Mouse (Mus musculus) intestine, embryonic 15.5 days (tissue): ENCODE results near the gene Hoxb2. TPM values are rescaled to one million over a fixed set of nuclear protein-coding genes. Genes with fewer than 3 reads are reported as not detected.

ENCODE experiments used
- ATAC-seq: fragments of 200-750 bp; cut with Nextera tagmentation; 2 replicates; pipeline ENCODE4 v1.8.0; 2017; ENCODE audit warnings: moderate TSS enrichment, moderate library complexity
- H3K27ac ChIP-seq: fragments of 300-500 bp; sonication (generic); 2 replicates; pipeline ENCODE4 v1.5.1; 2015; ENCODE audit warnings: mild to moderate bottlenecking, inconsistent platforms
- H3K27me3 ChIP-seq: fragments of 300-500 bp; sonication (generic); replicated peaks from 2 replicates; pipeline ENCODE4 v1.6.1; 2015; ENCODE audit warnings: inconsistent platforms
- H3K36me3 ChIP-seq: fragments of 300-500 bp; sonication (generic); 2 replicates; pipeline ENCODE4 v1.6.1; 2015; ENCODE audit warnings: inconsistent platforms
- H3K4me1 ChIP-seq: fragments of 300-500 bp; sonication (generic); replicated peaks from 2 replicates; pipeline ENCODE4 v1.6.1; 2015; ENCODE audit warnings: inconsistent platforms
- H3K4me2 ChIP-seq: fragments of 300-500 bp; sonication (generic); replicated peaks from 2 replicates; pipeline ENCODE4 v1.6.1; 2015; ENCODE audit warnings: mild to moderate bottlenecking, inconsistent platforms
- H3K4me3 ChIP-seq: fragments of 300-500 bp; sonication (generic); replicated peaks from 2 replicates; pipeline ENCODE4 v1.5.1; 2015; ENCODE audit warnings: inconsistent platforms
- H3K9ac ChIP-seq: fragments of 300-500 bp; sonication (generic); 2 replicates; pipeline ENCODE4 v1.6.1; 2015; ENCODE audit warnings: inconsistent platforms
- H3K9me3 ChIP-seq: fragments of 300-500 bp; sonication (generic); 2 replicates; pipeline ENCODE4 v1.6.1; 2016; ENCODE audit warnings: inconsistent platforms
- WGBS: fragments of 180-500 bp; shearing (Covaris S2); methylation state at CpG from one replicate; pipeline ENCODE4 v1.1.7; 2015; 5-methylcytosine and 5-hydroxymethylcytosine counted together
- polyA plus RNA-seq: library from polyadenylated mRNA; unstranded; fragments of >200 nt; fragmentation: Nextera tagmentation; extraction: Ambion mirVana; gene quantifications from 2 replicates; pipeline ENCODE4 v1.2.1, GENCODE M21; 2015

The Hoxb2 gene
- polyA plus RNA-seq, 1 experiment from 2014 or later, result 19.8 TPM

DNA sequence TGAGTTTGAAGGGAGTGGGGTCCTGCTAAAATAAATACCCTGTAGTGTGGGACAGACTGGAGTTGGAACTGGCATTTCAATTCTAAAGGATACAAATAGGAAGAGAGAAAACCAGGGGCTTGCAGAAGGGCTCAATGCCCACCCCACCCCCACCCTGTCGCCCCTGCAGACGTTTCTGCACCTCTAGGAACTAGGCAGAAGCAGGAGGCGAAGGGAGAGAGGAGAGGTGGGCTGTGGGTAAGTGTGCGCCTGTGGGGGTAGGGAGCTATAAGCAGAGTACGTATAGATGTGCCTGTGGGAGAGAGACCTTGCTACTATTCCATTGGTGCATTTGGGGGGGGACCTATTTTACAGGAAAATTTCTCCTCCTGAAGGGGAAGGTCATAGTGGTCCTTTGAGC, 22.6 kb upstream of the Hoxb2 start:
- peaks cover 38% of the 10 kb centered on the region for H3K4me1 ChIP-seq
- H3K9ac ChIP-seq, result peak overlapping the region; percentile 11; the same call in 1 of the 2 replicates
- peaks cover 8% of the 10 kb centered on the region; the same call in 1 of the 2 replicates for H3K27me3 ChIP-seq
- WGBS, result 36% methylated on average over 5 of the region's 5 CpGs
- H3K27ac ChIP-seq, result peak overlapping the region; percentile 89
- peak overlapping the region; percentile 81 for H3K4me2 ChIP-seq
- H3K4me3 ChIP-seq, result no peak overlapping the region
- H3K36me3 ChIP-seq, result no peaks in the 10 kb centered on the region
- ATAC-seq, result no peak
- H3K9me3 ChIP-seq, result no peaks in the 10 kb centered on the region

DNA sequence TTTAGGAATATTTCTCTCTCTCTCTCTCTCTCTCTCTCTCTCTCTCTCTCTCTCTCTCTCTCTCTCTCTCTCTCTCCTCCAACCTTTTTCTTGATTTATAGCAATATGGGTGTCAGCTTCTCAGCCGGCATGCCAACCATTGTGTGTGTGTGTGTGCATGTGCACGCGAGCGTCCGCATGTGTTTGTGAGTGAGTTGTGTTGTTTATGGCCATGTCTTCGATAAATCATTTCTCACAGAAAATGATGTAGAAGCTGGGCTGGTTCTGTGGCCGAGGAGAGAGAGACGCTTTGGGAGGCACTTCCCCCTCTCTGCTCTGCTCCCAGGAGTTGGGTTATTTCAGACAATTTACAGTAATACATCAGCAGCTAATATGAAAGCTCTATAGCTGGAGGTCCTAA, 21.7 kb upstream of the Hoxb2 start:
- Histone ChIP-seq H3K27ac (0 out of 2 replicates have a peak overlapping the region, but pooled peaks have one; percentile 89), H3K9me3 (no peaks in the 10 kb centered on the region), H3K36me3 (no peaks in the 10 kb centered on the region), H3K9ac (no peak overlapping the region), H3K4me1 (peaks cover 46% of the 10 kb centered on the region), H3K4me2 (peak overlapping the region; percentile 81), H3K27me3 (peaks cover 8% of the 10 kb centered on the region; the same call in 1 of the 2 replicates), H3K4me3 (no peak overlapping the region)
- no peak for ATAC-seq
- WGBS, result 29% methylated on average over 8 of the region's 8 CpGs

DNA sequence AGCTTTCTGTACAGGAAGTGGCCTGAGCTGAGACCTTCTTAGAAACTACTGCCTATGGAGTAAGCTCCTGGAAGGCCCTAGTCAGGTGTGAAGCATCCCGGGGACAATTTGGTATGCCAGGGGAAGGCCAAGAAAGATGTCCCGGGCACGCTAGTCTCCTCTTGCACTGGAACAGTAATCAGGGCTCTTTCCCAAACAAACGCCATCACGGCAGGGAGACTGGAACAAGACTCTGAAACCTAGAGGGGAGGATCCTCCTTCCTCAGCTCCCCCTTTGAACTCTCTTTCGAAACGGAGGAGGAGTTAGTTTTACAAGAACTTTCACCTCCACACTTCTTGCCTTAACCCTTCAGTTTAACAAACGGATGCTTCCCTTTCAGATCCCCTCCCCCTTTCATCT, 18.2 kb upstream of the Hoxb2 start:
- Histone ChIP-seq H3K27me3 (peaks cover 6% of the 10 kb centered on the region; the same call in 1 of the 2 replicates), H3K4me2 (peak overlapping the region; percentile 72), H3K9ac (peak overlapping the region; percentile 66), H3K27ac (peak overlapping the region; percentile 92), H3K9me3 (no peaks in the 10 kb centered on the region), H3K4me1 (peaks cover 76% of the 10 kb centered on the region), H3K4me3 (peak overlapping the region; percentile 46), H3K36me3 (no peaks in the 10 kb centered on the region)
- WGBS, result 16% methylated on average over 8 of the region's 8 CpGs
- ATAC-seq, result no peak

DNA sequence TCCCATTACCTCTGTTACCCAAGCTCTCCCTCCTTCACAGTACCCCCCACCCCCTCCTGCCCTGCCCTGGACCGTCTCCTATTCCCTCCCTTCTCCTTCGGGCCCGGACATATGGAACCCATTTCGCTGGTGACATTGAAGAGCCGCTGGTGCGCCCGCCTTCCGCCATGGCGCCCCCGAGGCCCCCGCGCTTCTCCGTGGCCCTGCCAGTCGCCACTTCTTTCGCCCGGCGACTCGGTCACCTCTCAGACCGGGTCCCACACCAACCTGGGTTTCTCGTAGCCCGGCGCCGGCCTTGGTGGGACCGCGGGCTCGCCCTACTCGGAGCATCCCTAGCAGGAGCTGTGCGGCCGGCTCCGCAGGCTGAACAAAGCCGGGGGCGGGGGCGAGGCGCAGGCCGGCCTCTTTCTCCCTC, 17.7 kb upstream of the Hoxb2 start:
- Histone ChIP-seq H3K9ac (peak overlapping the region; percentile 66), H3K9me3 (no peaks in the 10 kb centered on the region), H3K4me2 (peak overlapping the region; percentile 72), H3K27ac (peak overlapping the region; percentile 92), H3K36me3 (no peaks in the 10 kb centered on the region), H3K4me3 (peak overlapping the region; percentile 46), H3K27me3 (peaks cover 6% of the 10 kb centered on the region; the same call in 1 of the 2 replicates), H3K4me1 (peaks cover 78% of the 10 kb centered on the region)
- 8% methylated on average over 35 of the region's 35 CpGs for WGBS
- ATAC-seq, result peak; percentile 27

DNA sequence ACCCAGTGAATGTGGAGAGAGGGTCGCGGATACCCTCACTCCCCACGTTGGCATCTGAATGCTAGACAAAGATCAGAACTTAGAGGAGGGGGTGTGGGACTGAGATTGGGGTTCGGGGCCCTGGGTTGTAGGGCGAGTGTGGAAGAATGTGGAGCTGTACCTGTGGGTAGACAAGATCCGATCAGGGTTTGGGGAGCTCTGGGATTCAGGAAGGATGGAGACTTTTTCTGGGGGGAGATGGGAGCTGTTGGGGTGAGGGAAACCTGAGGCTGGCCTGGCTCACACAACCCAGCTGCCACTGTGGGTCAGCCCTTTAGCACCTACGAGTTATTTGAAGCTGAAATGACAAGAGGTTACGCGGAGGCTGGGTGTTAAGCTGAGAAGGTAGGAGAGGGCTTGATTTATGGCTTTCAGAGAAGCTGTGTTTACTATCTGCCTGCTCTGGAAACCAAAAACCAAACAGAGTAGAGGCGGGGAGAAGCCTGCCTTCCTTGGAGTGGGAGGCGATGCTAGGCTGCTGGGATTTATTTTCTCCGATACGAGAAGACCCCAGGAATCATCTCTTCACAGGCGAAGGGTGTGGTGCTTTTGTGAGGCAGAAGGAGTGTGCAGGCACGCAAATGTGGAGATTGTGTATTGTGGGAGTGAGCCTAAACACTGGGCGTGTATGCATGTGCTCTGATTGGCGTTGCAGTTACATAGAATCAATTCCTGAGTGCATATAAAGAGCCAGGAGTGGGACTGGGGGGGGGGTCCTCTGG, 16.9 kb upstream of the Hoxb2 start:
- WGBS, result 12% methylated on average over 17 of the region's 17 CpGs
- peak overlapping the region; percentile 92 for H3K27ac ChIP-seq
- H3K4me2 ChIP-seq, result peak overlapping the region; percentile 72
- no peaks in the 10 kb centered on the region for H3K36me3 ChIP-seq
- peak; percentile 26; the same call in 1 of the 2 replicates for ATAC-seq
- H3K9me3 ChIP-seq, result no peaks in the 10 kb centered on the region
- peaks cover 83% of the 10 kb centered on the region for H3K4me1 ChIP-seq
- peak overlapping the region; percentile 66 for H3K9ac ChIP-seq
- peaks cover 6% of the 10 kb centered on the region; the same call in 1 of the 2 replicates for H3K27me3 ChIP-seq
- H3K4me3 ChIP-seq, result peak overlapping the region; percentile 46

DNA sequence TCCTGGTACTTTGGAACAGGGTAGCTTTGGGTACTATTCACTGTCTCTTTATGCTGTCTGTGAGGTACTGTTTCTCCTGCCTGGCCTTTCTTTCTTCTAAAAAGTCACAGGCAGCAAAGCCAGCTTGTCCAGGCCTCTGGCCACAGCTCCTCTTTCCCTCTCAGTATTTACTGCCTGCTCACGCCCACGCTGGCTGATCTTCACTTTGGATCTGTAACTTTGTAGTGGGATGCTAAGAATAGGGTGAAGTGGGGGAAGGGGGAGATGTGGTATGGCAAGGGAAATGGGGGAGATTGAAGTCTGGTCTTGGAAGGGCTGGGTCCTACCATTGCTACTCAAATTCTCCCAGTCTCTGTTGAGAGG, 16.3 kb upstream of the Hoxb2 start:
- WGBS, result 5% methylated on average over 2 of the region's 2 CpGs
- H3K36me3 ChIP-seq, result no peaks in the 10 kb centered on the region
- ATAC-seq, result no peak
- H3K9ac ChIP-seq, result peak overlapping the region; percentile 66; the same call in 1 of the 2 replicates
- H3K9me3 ChIP-seq, result no peaks in the 10 kb centered on the region
- peaks cover 88% of the 10 kb centered on the region for H3K4me1 ChIP-seq
- H3K27me3 ChIP-seq, result peaks cover 6% of the 10 kb centered on the region; the same call in 1 of the 2 replicates
- H3K4me2 ChIP-seq, result peak overlapping the region; percentile 72
- H3K4me3 ChIP-seq, result peak overlapping the region; percentile 46
- H3K27ac ChIP-seq, result peak overlapping the region; percentile 92

DNA sequence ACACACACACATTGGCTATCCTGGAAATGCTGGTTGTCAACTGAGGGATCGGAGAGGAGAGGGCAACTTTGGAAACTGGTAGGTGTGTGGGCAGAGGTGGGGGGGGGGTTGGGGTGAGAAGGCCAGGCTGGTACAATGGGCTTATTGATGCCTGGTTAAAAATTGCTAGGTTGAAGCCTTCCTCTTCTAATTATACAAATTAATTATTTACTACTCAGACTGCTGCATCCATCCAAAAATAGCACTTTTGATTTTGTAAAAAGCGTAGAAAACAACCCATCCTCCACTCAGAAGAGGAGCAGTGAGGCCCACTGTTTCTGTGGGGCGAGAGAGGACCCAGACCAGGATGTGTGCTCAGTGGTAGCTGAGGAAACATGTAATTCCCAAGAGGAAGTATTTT, 15.3 kb upstream of the Hoxb2 start:
- 28% methylated on average over 3 of the region's 3 CpGs for WGBS
- H3K27me3 ChIP-seq, result peaks cover 6% of the 10 kb centered on the region; the same call in 1 of the 2 replicates
- no peaks in the 10 kb centered on the region for H3K9me3 ChIP-seq
- no peaks in the 10 kb centered on the region for H3K36me3 ChIP-seq
- H3K4me3 ChIP-seq, result no peak overlapping the region
- peak; percentile 14; the same call in 1 of the 2 replicates for ATAC-seq
- H3K9ac ChIP-seq, result no peak overlapping the region
- peak overlapping the region; percentile 92 for H3K27ac ChIP-seq
- peak overlapping the region; percentile 72 for H3K4me2 ChIP-seq
- H3K4me1 ChIP-seq, result peaks cover 90% of the 10 kb centered on the region

DNA sequence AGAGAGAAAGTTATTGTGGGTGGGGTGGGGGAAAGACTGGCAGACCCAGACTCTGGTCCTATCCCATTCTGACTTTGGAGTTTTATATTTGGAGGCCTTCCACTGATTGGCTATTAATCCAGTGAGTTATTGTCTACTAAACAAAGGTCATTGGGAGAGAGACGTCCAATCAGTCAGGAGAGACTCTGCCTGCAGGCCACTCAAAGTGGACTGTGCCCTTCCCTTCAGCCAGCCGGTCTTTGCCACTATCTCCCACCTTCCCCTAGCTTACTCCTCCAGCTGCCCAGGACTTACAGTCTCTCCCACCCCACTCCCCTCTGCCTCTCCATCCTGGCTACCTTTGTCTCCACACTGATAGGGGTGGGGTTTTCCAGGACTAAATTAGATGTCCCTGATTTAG, 13.7 kb upstream of the Hoxb2 start:
- no peak overlapping the region for H3K4me3 ChIP-seq
- peaks cover 5% of the 10 kb centered on the region; the same call in 1 of the 2 replicates for H3K27me3 ChIP-seq
- no peaks in the 10 kb centered on the region for H3K36me3 ChIP-seq
- 0 out of 2 replicates have a peak overlapping the region, but pooled peaks have one; percentile 10 for H3K9ac ChIP-seq
- peak overlapping the region; percentile 72 for H3K4me2 ChIP-seq
- peaks cover 85% of the 10 kb centered on the region for H3K4me1 ChIP-seq
- H3K9me3 ChIP-seq, result no peaks in the 10 kb centered on the region
- peak overlapping the region; percentile 32; the same call in 1 of the 2 replicates for H3K27ac ChIP-seq
- 37% methylated on average over 2 of the region's 2 CpGs for WGBS
- ATAC-seq, result no peak

DNA sequence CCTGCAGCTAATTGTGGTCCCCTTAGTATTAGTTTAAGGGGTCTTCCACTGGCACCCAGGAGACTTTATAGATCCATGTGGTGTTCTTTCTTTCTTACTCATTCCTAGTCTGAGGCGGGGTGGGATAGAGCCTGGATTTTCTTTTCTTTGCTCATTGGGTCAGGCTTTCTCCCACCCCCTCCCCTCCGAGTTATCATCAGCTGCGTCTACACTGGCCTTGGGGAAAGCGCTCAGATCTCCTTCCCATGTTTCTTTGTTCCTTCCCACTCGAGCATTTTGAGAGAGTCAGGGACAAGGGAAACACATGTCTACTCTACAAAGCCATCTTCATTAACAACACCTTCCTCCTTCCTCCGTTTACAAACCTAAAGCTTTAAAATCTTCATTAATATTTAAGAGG, 13.3 kb upstream of the Hoxb2 start:
- Histone ChIP-seq H3K4me3 (no peak overlapping the region), H3K9ac (0 out of 2 replicates have a peak overlapping the region, but pooled peaks have one; percentile 10), H3K4me1 (peaks cover 85% of the 10 kb centered on the region), H3K36me3 (no peaks in the 10 kb centered on the region), H3K27me3 (peaks cover 1% of the 10 kb centered on the region; the same call in 1 of the 2 replicates), H3K27ac (peak overlapping the region; percentile 32; the same call in 1 of the 2 replicates), H3K4me2 (peak overlapping the region; percentile 72), H3K9me3 (no peaks in the 10 kb centered on the region)
- WGBS, result 35% methylated on average over 6 of the region's 6 CpGs
- no peak for ATAC-seq

DNA sequence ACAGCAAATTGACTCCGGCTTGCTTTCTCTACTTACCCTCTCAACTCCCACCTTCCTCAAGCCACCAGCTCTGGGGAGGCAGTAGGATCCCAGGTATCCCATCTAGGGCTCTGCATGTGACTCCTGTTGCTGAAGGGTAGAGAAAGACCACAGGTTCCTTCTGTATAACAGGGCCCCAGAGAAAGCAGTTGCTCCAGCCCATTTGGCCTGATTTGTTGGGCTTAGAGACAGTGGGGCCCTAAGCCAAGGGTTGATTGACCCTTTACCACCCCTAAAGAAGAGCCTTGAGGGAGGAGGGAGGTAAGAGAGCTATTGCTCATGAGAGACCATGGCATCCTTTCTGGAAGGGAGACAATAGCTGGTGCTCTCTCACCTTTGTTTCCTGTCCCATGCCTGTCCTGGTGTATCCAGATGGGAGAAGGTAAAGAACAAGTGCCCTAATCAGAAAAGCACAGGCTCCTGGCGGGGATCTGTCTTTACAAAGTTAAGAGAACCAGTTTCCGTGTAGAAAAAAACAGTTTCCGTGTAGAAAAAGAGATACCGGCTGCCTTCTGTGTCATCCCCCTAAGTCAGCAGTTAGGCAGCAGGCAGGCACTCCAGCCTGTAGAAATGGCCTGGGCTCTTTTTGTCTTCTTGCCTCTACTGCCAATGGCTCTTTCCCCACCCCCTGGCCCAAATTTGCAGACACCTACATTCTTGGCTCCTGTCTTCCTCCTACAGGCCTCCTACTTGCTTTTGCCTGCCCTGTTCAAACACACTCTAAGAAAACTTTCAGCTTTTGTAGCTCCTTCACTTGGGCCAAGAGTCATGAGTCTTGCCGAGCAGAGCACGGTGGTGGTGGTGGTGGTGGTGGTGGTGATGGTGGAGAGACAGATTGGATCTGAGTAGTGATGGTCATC, 11.1 kb upstream of the Hoxb2 start:
- Histone ChIP-seq H3K36me3 (no peaks in the 10 kb centered on the region), H3K9ac (peak overlapping the region; percentile 18; the same call in 1 of the 2 replicates), H3K4me1 (peaks cover 75% of the 10 kb centered on the region), H3K9me3 (no peaks in the 10 kb centered on the region), H3K27me3 (peaks cover 2% of the 10 kb centered on the region), H3K4me2 (peak overlapping the region; percentile 85), H3K27ac (peak overlapping the region; percentile 95), H3K4me3 (no peak overlapping the region)
- ATAC-seq, result no peak
- WGBS, result 39% methylated on average over 7 of the region's 7 CpGs

DNA sequence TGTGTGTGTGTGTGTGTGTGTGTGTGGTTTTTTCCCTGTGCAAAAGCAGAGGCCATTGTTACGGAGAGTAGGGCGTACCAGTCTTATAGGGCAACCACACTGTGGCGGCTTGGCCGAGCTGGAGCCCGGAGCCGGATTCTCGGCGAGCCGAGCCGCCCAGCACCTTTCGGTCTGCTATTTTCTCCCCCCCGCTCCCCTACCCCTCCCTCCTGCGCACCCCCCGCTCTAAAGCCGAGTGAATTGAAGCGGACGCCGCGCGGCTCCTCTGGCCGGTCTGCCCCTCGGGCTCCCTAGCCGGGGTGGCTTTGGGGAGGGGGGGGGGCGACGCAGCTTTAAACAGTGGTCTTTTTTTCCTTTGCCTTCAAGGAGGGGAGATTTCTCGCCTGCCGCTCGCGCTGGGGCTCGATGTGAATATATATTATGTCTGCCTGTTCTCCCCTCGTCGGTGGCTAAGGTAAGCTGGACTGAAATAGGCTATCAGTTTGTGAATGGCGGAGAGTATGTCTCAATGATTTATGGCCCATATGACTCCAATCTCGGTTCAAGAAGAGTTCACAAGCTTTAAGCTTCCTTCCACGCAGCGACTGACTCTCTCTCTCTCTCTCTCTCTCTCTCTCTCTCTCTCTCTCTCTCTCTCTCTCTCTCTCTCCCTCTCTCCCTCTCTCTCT, 9.5 kb upstream of the Hoxb2 start:
- peak; percentile 86 for ATAC-seq
- WGBS, result 1% methylated on average over 36 of the region's 36 CpGs
- Histone ChIP-seq H3K36me3 (no peaks in the 10 kb centered on the region), H3K9ac (peak overlapping the region; percentile 55), H3K4me1 (peaks cover 72% of the 10 kb centered on the region), H3K27me3 (peaks cover 12% of the 10 kb centered on the region), H3K4me2 (peak overlapping the region; percentile 85), H3K4me3 (peak overlapping the region; percentile 44), H3K27ac (peak overlapping the region; percentile 95), H3K9me3 (no peaks in the 10 kb centered on the region)
